Mouse (Mus musculus) bone marrow, adult 2 months (tissue): ENCODE results near the gene Catspere2.

Experiments used
- CTCF ChIP-seq: fragments of 200-500 bp; IDR thresholded peaks from 2 replicates; pipeline ENCODE4 v1.5.1; 2011; ENCODE audit warnings: low read length, control low read depth; ENCODE audit not compliant: control insufficient read depth, insufficient read depth
- POLR2A ChIP-seq: fragments of 200-500 bp; IDR thresholded peaks from 2 replicates; pipeline ENCODE4 v1.6.1; 2011; ENCODE audit warnings: low read depth, mild to moderate bottlenecking, control low read depth, low read length, borderline replicate concordance; ENCODE audit not compliant: control insufficient read depth

GRCm38 (mm10) chr1:177984206-177984605 is 983 bp downstream of the Catspere2 start:
- TF ChIP-seq POLR2A (no peak), CTCF (no peak)
